Mouse (Mus musculus) E14TG2a.4 (cell line): ENCODE results near the gene Wnt11.

Experiments
- CTCF ChIP-seq: conservative IDR thresholded peaks from 2 replicates; pipeline ENCODE4 v1.5.1; 2014; ENCODE audit warnings: low read length
- NANOG ChIP-seq: IDR thresholded peaks from 2 replicates; pipeline ENCODE4 v1.6.1; 2014; ENCODE audit warnings: borderline replicate concordance, low read length, mixed read lengths
- POU5F1 ChIP-seq: IDR thresholded peaks from 2 replicates; pipeline ENCODE4 v1.6.1; 2014; ENCODE audit warnings: low read length, borderline replicate concordance

- TF ChIP-seq CTCF (peak; percentile 13; the same call in 1 of the 2 replicates), NANOG (no peak), POU5F1 (no peak)
These were observed 52.9 kb downstream of the Wnt11 start for GRCm38 (mm10) chr7:98887811-98888261.
